Mouse (Mus musculus) pancreas, adult 10 weeks (tissue): ENCODE measurements around the gene Sytl2. TPM values are rescaled to one million over a fixed set of nuclear protein-coding genes. Genes with fewer than 3 reads are reported as not detected.

Experiments used
- polyA plus RNA-seq: library from polyadenylated mRNA; stranded (reverse); fragments of 350-450 nt; fragmentation: Illumina TruSeq; extraction: RNeasy Lipid Tissue Mini Kit (QIAGEN cat#74804); gene quantifications from one replicate; pipeline ENCODE4 v1.2.3, GENCODE M21; 2015; ENCODE audit warnings: low read depth, low replicate concordance; ENCODE audit not compliant: insufficient read depth

The Sytl2 gene
- polyA plus RNA-seq: 1.7 TPM

DNA sequence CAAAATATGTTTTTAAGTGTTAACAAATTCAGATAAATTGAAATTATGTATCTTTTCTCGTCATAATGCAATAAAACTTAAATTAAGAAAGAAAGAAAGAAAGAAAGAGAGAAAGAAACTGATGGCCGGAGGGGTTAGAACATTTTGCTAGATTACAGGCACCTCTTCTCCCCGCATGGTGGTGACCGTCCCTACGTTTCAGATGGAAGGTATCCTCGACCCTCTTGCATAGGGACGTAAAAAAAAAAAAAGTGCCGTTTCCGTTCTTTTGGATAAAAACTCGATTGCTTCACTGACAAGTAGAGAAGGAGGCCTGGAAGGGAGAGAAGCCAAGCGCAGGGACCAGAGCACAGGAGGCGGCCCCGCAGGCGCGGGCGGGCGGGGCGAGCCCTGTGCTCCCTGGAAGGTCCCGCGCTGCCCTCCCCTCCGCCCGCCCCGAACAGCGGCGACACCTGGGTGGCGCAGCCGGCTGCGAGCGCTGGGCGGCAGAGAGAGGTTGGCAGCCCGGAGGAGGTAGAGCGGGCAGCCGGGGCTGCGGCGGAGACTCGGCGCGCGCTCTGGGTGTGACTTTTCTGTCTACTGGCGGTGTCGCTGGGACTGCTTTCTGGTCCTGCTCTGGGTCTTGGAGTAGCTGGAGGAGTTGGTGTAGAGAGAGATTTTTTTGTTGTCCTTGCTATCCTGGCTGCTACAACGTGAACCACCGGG, at the start of gene Sytl2:
Gene Sytl2 (plus strand): TSS at position 311 of the 705 bp plus-strand sequence.

DNA sequence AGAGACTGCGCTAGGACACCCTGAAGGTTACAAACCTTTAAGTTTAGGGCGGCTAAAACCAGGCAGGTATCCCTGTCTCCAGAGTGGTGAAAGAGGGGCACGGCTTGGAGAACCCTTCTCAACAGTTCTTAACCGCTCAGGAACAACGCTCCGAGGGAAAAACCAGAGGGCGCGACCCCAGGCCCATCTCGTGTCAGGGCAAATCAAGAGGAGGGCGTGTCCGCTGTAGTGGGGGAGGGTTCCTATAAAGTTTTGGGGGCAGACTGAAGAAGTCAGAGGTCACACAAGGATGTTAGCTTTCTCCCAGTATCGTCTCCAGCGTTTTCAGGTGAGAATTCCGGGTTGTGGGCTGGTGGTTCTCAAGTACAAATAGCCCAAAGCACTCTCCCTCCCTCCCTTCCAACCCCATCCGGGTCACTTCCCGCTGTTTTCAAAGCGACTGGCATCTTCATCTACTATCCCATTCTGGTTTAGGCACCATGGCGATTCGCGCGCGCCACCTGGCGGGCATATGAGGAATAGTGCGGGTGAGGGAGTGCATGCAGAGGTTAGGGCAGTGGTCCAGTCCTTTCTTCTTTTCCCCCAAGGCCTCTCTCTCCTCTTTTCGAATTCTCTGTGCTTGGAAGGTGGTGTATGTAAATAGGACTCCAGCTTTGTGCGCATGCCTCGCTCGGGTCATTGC, 36.6 kb upstream of the Sytl2 start, which contains the start of gene Ccdc83:
Gene Ccdc83 (minus strand): TSS at position 489 of the 682 bp plus-strand sequence.

DNA sequence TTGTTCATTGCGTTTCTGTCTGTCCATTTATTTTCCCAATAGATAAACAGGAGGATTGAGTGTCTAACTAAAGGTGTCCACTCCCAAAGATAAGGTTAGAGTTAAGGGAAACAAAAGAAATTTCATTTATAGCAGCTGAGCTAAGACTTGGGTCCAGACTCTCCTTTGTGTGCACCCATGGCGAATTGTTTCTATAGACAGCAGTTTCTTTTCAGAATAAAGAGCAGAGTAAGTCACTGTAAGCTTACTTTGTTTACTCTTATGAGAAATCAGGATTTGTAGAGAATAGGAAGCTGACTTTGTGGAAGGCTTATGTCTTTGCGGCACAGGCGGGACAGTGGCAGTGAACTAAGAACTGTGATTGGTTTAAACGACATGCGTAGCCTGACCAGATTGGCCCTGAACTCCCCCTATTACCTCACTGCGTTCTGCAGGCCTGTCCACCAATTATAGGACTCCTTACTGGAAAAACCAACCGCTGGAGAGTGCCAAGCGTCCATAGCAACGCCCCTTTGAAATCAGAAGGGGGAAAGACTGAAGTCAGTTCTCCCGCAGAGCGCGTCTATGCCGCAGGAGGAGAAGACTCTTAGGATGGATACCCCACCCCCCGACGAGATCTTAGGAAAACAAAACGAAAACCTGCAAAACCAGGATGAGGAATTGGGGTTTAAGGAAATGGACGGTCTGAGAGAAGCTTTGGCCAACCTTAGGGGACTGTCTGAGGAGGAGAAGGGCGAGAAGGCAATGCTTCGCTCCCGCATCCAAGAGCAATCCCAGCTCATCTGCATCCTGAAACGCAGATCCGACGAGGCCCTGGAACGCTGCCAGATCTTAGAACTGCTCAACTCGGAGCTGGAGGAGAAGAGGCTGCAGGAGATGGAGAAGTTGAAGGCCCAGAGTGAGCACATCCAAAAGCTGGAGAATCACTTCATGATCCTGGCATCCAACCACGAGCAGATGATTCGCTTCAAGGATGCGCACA, 124.3 kb downstream of the Sytl2 start, which contains the start of gene Ccdc89:
Gene Ccdc89 (plus strand): TSS at position 558 of the 982 bp plus-strand sequence.

DNA sequence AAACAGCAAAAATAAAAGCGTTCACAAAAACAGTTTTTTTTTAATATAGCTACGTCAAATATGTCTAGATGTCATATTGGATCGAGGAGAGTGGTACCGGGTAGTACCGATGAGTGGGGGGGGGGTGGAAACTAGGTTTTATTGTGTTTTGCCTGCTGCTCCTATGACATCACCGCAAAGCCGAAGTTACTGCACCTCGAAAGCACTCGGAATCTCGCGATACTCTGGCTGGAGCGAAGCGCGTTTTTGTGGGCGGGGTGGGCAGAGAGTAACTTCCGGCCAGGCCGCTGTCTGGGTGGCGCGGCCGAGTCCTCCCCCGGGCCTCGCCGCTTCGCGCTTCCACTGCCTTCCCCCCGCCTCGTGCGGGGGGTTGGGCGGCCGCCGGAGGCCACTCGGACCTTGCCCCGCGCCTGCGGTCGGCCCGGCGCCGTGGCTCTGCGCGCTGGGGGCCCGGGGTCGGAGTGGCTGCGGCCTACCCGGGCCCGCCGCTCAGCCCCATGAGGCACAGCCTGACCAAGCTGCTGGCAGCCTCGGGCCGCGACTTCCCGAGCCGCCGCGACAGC, 140.5 kb downstream of the Sytl2 start, which contains the start of gene Crebzf:
Gene Crebzf (plus strand): TSS at position 212 of the 563 bp plus-strand sequence.

DNA sequence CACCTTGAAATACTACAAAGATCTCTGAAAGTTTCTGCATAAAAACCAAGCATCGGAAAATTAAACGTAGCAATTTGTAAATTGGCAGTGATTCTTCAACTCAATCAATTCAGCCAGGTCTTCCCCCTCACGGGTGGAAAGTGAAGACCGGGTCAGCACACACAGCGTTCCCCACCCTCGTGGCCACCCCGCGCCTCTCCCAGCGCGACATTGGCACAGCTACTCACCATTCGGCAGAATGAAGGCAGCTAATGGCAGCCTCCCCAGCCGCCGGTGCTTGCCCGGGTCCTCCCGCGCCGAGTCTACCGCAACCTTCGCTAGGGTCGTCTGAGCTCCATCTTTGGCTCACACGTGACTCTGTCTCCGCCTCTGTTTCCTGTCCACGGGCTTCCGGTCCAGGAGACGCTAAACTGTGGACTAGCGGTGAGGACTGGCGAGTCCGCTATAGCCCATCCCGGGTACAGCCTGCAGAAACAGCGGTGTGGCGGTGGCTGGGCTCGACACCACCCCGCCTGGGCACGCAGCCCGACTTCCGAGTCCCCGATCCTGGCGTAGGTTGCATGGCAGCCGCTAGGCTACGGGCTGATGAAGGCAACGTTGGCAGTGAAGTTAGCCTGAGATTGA, 154.9 kb downstream of the Sytl2 start, which contains the start of gene Tmem126a:
Gene Tmem126a (minus strand): TSS at position 385 of the 624 bp plus-strand sequence.

Other genes starting within 250 kb of the Sytl2 start
- 28.2 TPM for gene Picalm, start 172.0 kb upstream of the Sytl2 start, polyA plus RNA-seq
- not detected for gene Ccdc83, start 36.5 kb upstream of the Sytl2 start, polyA plus RNA-seq
- not detected for gene Ccdc89, start 124.3 kb downstream of the Sytl2 start, polyA plus RNA-seq
- 27.0 TPM for gene Crebzf, start 140.5 kb downstream of the Sytl2 start, polyA plus RNA-seq
- 16.1 TPM for gene Tmem126a, start 155.0 kb downstream of the Sytl2 start, polyA plus RNA-seq
- gene Tmem126b, start 173.7 kb downstream of the Sytl2 start, polyA plus RNA-seq: 5.9 TPM
- gene Dlg2, start 174.4 kb downstream of the Sytl2 start, polyA plus RNA-seq: 0.61 TPM